Mouse (Mus musculus): ENCODE results near the gene Vps54.

The Vps54 gene

GRCm38 (mm10) chr11:21339088-21339487 lies 100.0 kb downstream of the Vps54 start:
- no peak for DNase-seq (ENCODE audit: low spot score)

GRCm38 (mm10) chr11:21343490-21343889 lies 104.4 kb downstream of the Vps54 start:
- DNase-seq (ENCODE audit: low spot score): no peak

GRCm38 (mm10) chr11:21346020-21346419 lies 106.9 kb downstream of the Vps54 start:
- no peak for DNase-seq (ENCODE audit: low spot score)

GRCm38 (mm10) chr11:21348890-21349289 lies 109.8 kb downstream of the Vps54 start:
- no peak for DNase-seq (ENCODE audit: low spot score)

GRCm38 (mm10) chr11:21351296-21351695 lies 112.2 kb downstream of the Vps54 start:
- DNase-seq (ENCODE audit: low spot score): no peak

GRCm38 (mm10) chr11:21363144-21363940 lies 124.3 kb downstream of the Vps54 start:
- no peak for DNase-seq (ENCODE audit: low spot score)

GRCm38 (mm10) chr11:21368466-21368865 lies 129.4 kb downstream of the Vps54 start:
- DNase-seq (ENCODE audit: low spot score): no peak

GRCm38 (mm10) chr11:21369248-21370016 lies 130.4 kb downstream of the Vps54 start:
- DNase-seq (ENCODE audit: low spot score): peak; percentile 19

- DNase-seq (ENCODE audit: low spot score): peak; percentile 24
These were observed 131.5 kb downstream of the Vps54 start for GRCm38 (mm10) chr11:21370399-21371121.
